Mouse (Mus musculus) cerebellum, postnatal 14 days (tissue): ENCODE results near the gene Mmd.

ENCODE experiments used
- DNase-seq, 2 experiments: peaks; one replicate each; pipeline ENCODE4 v3.0.0; 2021; ENCODE audit warnings: mixed read lengths in 2 of 2

The Mmd gene

DNA sequence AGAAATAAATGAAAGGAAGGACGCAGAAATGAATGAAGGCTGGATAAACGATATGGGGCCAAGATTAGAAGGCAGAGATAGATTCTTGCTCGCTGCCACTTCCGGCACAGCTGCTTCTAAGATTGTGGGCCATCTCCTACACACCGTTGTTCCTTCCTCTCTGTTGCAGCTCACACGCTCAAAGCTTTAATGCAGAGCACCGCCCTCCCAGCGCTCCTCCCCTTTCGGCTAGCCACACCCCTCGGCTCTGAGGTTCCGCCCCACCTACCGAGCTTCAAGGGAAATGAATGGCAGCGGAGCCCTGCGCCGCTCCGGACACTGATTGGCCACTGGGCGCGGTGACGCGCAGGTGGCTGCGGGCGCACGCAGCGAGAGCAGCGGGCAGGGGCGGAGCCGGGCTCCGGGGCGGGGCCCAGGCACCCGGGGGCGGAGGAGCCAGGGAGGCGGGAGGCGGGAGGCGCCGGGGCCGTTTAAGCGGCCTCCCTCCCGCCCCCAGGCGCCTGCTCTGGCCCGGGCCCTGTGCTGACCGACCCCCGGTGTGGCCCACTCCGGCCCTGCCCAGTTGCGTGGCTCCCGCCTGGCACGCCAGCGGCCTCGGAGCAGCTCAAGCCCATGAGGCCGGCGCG is at the start of gene Mmd:
Gene Mmd (plus strand): TSS at position 432 of the 626 bp plus-strand sequence.
- DNase-seq = peak; percentile 94 to 96

DNA sequence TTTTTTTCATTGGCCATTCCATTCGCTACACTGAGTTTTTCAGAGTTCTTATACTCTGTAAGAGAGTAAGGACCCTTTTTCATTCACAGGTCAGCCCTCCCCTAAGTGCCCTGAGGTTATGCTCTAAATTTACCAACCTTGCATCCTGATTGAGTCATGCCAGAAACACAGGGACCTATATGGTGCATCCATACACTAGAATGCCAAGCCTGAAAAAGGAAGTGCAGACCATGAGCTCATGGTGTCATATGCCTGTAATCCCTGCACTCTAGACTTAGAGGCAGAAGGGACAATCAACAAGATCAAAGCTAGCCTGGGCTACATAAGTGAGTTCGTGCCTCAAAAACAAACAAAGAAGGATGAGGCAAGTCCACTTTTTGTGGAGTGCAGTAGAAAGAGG is 48.4 kb upstream of the Mmd start:
- no peak for DNase-seq

DNA sequence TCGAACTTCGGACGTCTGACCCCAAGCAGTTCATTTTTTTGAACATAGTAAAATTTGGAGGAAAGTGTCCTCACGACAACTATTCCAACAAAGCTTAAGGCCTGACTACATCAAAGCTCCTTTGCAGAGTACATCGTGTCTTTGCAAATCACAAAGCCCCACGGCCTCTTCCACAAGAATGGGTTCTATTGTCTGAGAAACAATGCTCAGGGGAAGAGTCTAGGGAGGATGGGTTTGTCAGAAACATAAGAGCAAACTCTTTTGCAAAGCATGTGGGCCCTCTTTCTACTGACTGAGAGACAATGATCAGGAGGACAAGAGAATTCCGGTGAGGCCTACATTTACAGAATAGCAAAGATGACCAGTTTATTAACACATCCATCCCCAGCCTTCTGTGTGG is 35.0 kb upstream of the Mmd start:
- no peak for DNase-seq

DNA sequence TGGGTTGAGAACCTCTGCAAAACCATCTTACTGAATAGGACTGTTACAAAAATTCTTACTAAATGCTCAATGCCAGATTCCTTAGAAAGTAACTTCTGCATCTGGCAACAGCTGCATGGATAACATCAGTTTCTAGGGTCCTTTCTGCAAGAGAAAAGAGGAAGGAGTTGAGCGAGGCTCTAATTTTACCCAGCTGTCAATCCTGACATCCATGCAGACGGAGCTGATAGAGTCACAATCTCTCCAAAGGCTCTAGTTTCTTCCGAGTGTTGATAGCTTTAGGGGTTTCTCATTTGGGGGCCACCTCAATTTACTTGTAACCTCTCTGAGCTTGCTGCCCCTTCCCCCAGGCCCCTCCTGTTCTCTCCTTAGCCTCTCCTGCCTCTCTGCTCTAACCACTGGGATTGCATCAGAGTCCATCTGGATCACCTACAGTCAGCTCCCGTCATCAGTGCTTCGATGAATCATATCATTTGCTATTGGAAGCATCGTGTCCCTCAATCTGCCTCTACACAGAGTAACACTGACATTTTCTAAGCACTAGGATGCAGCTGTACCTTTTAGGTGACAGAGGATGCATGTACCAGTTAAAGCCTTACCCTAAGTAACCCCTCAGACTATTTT is 29.1 kb upstream of the Mmd start:
- no peak for DNase-seq

DNA sequence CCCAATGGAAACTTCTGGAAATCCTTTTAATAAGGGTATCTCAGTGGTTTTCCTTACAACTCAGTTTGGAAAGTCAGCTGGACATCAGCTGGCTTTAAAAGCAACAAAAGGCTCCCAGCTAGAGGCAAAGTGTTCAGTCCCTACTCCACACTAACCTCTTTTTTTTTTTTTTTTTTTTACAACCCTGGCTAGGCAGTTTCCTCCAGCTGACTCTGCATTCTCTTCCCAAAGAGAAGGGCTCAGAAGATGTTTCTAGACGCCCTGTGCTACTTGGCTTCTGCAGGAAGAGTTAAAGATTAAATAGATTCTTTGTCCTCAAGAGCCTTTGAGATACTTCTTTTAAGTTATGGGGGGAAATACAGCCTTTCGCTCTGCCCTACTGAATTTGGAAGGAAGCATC is 28.5 kb upstream of the Mmd start:
- DNase-seq = no peak

DNA sequence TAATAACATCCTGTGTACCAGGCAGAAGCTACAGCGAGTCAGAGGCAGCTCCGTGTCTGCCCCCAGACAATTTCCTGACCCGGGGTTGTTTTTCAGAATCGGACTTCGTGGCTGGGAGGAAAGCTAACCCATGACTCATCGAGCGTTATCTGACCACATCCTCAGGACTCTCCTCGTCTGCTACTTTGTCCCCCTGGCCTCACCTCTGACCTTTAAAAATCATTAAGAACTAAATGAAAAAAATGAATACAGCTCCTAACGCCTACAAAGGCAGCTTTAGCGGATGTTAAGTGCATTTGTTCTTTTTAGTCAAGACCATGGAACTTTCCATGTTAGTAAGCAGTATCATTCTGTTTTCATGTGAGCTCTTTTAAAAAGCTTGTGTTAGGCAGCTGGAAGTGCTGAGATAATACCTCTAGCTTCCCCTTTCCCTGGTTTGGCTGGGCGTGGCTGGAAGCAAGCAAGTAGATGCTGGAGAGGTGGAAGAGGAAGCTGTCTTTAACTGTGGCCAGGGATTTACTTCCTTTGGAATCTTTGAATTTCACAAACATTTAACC is 24.3 kb upstream of the Mmd start:
- DNase-seq = no peak

DNA sequence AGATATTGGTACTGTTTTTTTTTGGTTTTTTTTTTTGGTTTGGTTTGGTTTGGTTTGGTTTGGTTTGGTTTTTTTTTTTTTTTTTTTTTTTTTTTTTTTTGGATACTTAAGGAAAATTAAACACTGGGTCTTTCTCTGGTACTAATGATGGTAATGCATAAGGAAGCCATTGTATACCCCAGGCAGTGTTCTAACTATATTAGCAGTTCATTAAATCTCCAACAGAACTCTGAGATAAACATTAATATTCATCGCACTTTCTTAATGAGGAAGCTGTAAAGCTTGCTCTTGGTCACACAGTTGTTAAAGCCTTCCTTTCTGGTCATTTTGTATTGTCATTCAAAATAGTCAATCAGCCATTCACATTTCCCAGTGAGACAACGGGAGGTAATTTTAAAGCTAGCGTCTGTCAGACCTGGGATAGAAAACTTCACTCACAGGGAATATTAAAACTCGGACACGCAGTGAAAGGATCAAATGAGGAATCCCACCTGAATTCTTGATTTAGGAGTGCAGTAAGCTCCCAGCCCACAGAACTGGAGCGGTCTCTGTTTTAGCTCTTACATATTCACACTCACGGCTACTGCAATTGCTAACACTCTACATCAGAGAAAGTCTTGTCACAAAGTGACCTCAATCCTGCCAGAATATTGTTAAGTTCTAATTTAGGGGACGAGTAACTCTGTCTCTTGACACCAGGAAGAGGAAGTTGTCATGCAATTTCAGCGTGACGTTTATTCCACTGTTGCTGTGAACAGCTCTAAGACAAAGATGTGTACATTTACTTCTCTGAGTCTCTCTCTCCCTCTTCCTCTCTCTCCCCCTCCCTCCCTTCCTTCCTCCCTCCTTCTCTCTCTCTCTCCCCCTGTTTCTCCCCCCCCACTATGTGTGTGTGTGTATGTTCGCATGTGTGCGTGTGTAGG is 22.0 kb upstream of the Mmd start:
- no peak for DNase-seq

DNA sequence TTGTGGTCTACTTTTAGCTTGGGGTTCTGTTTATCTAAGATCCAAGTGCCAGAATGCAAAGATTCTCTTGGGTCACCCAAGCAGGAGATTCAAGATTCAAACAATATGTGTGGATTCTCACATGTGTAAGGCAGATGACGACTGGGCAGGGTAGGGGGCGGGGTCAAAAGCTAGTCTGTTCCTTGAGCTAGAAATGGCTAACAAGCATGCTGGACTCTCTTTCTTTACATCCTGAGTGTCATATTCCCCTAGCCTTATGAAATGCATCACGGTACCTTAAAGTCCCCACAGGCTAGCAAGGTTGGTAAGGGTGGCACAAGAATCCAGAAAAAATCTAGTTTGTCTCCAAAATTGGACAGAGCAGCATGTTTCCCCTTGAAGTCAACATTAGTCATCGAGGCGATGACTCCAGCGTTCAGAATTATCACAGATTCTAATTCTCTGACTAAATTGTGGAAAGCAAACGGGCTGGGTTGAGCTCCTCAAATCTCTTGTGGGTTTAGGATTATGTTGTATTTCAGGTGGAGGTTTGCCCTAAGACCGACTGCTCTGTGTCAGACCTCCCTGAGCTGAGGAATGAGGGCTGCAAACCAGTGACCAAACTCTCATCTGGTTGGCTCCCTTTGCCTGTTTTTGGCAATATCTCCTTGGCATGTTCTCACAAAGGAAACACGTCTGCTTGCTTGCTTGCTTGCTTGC is 20.9 kb upstream of the Mmd start:
- no peak for DNase-seq

DNA sequence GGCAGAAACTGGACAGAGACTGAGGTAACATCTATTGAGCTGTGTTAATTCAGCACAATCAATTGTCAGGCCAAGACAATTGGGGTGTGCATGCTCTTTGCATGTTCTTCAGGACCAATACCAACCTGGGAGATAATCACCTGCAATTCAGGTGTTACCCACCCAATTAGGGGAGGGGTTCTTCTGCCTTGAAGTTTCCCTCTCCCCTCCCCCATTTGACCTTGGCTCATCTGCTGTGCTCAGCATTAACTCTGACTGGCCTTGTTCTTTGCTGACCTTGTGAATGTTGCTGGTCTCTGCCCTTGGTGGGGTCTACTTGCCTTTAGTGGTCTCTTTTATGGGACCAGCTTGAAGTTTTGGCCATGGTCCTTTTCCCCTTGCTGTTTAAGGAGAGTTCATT is 19.5 kb upstream of the Mmd start:
- DNase-seq = no peak

DNA sequence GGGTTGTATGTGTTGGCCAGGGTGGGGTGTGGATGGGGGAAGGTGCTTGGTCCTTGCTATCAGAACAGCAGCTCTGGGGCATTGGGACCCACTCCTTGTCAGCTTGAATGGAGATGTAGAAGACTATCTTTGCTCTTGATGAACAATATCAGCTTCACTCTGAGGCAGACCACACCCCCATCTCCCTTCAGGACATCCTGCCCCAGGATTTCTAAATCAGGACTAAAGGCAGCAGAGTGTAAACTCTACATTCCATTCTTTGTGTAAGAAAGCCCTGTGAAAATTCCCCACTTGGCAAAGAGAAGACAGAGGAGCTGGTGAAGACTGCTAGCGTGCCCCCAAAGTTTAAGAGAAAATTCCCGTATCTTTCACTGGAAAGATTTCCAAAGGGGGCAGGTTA is 18.6 kb upstream of the Mmd start:
- DNase-seq = no peak

DNA sequence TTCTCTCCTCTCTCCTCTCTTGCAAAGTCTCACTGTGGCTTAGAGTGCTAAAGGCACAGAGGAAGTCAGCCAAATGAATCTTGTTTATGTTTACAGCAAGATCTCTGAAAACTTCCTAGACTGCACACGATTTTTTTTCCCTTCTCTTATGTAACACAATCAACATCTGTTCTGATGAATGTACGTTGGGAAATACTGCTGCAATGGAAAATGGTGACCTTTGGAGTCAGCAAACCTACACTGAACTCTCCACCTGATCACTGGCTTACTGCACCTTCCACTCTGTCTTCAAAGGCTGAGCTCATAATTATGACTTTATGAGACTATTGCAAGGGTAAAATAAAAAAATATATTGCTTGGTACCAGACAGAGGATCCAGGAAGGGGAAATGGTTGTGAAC is 17.6 kb upstream of the Mmd start:
- DNase-seq = no peak

DNA sequence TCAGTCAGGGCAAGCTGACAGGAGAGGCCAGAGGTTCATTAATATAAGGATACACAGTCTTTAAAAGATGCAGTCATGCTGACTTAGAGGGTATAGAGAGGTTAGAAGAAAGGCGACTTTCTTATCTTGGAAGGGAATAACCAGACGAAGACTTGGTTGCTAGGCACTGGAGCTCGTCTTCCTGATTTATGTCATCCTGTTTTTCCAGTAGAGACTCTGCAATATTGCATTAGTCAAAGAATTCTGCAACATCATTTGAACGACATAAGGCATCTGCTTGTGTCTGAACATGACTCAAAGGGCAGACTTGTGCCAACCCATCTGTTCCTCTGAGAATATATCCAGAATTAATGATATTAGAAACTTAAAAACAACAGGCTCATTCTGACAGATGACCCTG is 16.6 kb upstream of the Mmd start:
- DNase-seq = no peak

DNA sequence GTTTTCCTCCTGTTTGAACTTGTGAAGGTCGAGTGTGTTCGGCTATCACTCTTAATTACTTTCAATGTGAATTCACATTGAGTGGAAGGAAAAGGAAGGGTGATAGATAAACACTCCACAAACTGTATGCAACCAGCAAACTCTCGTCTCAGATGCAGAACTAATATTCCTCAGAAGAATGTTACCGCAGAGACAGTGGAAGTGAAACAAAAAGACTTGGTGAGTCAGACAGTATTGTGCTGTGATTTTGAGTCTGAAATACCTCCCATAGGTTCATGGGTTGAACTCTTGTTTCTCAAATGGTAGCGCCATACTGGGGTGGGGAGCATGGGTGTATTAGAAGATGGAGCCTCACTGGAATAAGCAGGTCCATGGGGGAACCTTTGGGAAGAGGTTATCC is 14.0 kb upstream of the Mmd start:
- DNase-seq = no peak

DNA sequence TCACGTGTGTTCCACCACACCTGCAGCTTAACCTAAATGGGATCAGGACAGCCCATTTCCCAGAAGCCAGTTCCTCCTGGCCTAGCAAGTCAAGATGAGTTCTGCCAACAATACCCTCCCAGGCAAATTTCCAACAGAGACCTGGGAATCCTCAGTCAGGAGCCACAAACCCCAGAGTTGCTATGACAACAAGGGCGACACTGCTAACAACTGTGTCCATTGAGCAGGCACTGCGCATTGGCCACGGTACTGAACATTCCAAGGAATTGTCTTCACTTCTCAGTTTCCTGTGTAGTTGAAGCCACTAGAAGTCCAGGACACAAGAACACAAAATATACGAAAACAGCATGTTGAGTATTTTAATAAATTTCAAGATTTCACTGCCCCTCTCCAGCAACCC is 11.6 kb upstream of the Mmd start:
- DNase-seq = no peak

DNA sequence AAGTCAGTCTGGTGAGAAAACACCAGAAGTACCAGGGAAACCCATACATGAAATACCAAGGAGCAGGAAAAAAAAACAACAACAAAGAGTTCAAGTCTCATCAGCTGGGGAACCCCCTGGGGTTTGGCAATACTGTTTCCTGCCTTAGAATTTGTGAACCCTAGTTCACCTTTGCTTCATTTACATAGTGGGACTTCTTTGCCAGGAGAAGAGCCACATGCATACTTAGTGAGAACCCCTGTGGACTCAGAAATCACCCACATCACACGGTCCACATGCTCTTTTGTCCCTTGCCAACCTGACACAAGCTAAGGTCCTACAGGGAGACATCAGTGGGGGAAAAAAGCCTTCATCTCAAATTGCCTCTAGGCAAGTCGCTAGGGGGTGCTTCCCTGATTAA is 10.6 kb upstream of the Mmd start:
- DNase-seq = no peak

DNA sequence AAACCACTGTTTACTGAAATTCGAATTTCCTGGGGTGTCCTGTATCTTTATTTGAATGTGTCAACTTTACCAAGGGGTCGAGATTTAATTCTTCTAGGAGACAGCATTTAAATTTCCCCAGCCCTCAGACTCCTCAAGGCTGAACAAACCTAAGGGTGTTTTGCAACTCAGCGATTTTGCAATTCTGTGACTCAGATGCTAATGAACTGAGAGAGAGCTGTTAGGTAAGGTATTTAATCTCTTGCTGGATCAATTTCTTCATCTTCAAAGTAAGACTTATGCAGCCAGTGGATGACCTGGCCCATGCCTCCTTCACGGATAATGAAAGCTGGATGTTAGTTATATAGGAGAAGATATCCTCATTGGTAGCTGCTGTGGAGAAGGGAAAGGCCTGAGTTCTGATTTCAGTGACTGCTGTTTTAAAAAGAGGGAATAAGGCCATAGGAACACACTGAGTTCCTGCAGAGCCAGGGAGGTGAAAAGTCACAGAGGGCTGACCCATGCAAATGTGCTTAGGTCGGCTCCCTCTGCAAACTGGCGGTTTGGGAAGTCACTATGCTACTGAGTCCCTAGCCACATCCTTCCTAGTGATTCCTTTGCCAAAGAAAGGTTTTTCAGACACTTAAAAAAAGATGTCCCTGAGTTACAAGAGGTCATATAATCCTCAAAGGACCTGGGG is 8.5 kb upstream of the Mmd start:
- DNase-seq = no peak

DNA sequence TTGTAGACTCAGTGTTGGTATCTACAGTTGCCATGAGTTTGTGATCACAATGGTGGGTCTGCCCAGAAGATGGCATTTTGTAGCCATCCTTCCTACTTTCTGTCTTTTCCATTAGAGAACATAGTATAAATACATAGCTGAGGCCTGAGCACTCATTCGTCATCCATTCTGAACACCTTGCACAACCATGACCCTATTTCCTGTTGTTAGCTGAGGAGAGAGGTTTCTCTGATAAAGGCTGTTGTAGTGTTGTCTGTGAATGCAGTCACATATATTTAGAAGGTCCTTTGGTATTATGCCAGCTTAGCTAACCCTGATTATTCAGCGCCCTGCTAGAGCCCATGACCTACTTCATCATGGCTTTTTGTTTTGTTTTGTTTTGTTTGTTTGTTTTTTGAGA is 7.4 kb upstream of the Mmd start:
- DNase-seq = no peak

DNA sequence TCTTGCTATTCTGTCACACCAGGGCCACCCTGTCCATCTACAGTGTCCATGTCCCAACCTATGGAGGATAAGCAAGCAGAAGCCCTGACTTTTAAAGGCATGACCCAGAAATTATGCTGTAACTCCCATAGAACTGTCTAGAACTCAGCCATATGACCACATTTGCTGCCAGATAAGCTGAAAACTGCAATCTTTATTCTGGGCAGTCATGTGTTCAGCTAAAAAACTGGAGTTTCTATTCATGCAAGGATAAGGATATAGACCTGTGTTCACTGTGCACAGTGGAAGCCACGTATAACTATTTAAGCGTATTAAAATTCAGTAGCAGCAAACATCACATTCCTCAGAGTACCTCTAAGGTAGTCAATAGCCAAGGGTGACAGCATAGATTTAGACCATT is 6.0 kb upstream of the Mmd start:
- DNase-seq = no peak

DNA sequence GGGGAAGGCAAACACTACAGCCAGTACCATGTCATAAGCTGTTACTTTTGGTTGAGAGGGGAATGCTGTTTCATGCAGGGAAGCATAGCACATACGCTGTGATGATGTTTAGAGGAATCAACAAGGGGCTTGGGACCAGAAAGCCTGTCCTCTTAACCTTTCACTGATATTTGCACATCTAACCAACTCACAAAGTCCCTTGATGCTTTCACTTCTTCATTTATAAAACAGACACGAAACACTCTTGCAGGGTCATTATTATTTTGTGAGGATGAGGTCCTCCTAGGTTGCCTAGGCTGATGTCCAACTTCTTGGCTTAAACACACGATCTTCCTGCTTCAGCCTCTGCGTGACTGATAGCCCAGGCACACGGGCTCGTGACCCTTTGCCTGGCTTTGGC is 3.6 kb upstream of the Mmd start:
- DNase-seq = no peak

DNA sequence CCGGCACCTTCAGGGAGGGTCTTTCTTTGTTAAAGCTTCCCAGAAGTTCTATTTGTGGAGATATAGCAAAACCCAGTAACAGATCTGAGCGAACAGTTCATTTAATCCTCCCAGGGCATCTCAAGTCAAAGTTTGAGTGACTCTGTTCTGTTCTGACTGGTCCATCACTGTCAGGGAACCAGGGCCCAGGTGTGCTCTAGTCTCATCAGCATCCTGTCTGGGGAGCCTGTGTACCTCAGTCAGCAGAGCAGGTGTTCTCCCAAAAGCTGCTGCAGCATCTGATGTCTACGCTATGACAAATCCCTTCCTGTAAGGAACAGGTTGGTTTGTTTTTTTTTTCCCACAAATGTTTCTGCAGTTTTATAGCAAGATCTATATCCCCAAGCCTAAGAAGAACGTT is 2.6 kb upstream of the Mmd start:
- no peak for DNase-seq

DNA sequence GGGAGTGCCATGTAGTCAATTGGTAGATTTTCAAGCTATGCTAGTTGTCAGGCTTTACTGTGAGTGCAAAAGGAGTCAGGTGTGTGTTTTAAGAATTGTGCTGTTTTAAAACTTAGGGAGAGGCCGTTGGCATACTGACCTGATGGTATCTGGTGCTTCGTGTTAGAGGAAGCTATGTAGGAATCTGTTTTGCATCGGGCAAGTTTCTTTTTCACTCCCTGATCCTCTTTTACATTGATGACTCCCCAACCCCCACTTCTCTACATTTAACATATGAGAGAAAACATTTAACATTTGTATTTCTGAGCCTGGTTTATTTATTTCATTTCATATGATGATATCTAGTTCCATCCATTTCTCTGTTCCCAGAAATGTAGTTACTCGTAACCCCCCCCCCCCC is 1.5 kb upstream of the Mmd start:
- DNase-seq = no peak

DNA sequence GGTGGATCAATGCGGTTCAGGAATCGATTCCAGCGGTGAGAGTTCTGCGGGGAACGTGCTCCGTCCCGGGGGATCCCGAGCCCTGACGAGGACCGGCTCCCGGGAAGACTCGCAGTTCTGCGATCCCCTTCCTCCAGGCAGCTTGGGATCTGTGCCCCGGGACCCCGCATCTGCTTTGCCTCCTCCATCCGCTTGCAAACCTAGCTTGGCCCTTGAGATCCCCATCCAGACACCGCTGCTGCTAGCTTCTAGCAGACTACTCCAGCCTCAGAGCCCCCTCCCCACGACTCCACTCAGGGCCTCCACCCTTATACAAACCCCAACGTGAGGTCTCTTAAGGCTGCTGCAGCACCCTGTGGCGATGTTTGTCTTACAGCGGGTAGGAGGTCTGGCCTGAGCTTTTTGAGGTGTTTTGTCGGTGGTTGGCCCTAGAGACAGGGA is 465 bp downstream of the Mmd start:
- DNase-seq = no peak

DNA sequence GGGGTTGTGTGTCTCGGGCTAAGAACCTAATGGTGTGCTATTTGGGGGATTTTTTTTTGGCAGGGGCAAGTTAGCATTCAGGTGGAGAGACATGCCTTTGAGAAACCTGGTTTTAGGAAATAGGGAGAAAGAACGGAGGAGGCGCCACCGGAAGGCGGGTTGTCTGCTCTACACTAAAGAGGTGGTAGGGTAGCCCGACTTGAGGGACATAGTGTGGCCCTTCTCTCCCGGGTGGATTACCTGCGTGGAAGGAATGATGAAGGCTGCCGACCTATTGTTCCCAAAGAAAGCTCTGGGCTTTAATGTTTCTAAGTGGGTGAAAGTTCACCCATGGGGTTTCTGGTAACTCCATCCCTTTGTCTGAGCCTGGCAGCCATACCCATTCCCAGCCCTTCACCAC is 933 bp downstream of the Mmd start:
- peak in 1 of 2 experiments; percentile 28 for DNase-seq
